In the genomic region with DNA sequence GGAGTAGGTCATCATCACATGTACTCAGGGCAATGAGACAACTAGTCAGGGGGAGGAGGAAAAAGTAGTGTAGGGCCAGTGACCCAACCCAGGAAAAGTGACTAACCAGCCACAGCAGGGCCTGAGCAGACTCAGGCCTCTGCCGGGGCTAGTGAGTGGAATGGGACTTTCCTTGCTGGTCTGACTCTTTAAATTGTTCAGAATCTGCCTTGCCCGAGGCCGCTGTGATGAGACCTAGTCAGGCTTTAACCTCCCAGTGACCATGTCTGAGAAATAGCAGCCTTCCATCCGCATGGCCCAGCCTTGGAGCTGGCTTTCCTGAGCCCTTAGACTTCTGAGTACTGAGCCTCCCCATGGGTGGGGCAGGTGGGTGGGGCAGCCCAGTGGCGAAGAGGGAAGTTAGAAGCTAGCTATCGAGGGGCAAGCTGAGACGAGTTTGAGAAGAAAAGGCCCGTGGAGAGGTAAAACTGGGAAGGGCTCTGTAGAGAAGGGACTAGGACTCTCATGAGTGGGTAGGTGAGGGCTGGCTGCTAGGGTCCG, we compare ENCODE assay signal across 8 mouse cellular contexts. TPM values are rescaled to one million over a fixed set of nuclear protein-coding genes. Genes with fewer than 3 reads are reported as not detected.
DNase-seq lines count a peak whose midpoint lies in the region; ATAC-seq and TF ChIP-seq lines count a peak whose summit lies in the region.

No protein-coding gene starts in this region.

- peak overlapping the region; percentile 62; the same call in 1 of the 2 replicates for H3K9ac ChIP-seq in ES-E14 (ENCODE audit: insufficient read depth, low read depth, low read length, poor library complexity, severe bottlenecking)
- H3K9ac ChIP-seq in midbrain, embryonic 11.5 days (ENCODE audit: low read length) = no peak overlapping the region
- H3K9ac ChIP-seq in hindbrain, postnatal 0 days (replicated peaks; ENCODE audit: low read length) = no peak overlapping the region

- H3K36me3 ChIP-seq in ES-E14 (ENCODE audit: control insufficient read depth, insufficient read depth, low read length, poor library complexity, severe bottlenecking) = no peaks in the 10 kb centered on the region
- H3K36me3 ChIP-seq in midbrain, embryonic 11.5 days (ENCODE audit: control insufficient read depth, insufficient read depth, low read length) = no peaks in the 10 kb centered on the region
- no peaks in the 10 kb centered on the region for H3K36me3 ChIP-seq in hindbrain, postnatal 0 days (ENCODE audit: insufficient read depth, low read length)

- no peak for DNase-seq in ES-E14 (ENCODE audit: low read depth, low spot score)
- peak; percentile 28 for DNase-seq in c-Kit-negative CD71-positive TER-119-positive erythroid progenitor cells, embryonic 14.5 days (ENCODE audit: low read depth, low spot score)
- DNase-seq in heart, postnatal 25 days (ENCODE audit: low spot score) = peak; percentile 46
- peak; percentile 56 to 65 for DNase-seq in lung, postnatal 4 days
- DNase-seq in midbrain, embryonic 11.5 days (ENCODE audit: low spot score, missing footprints) = no peak
- DNase-seq in cerebellum, postnatal 10 days = no peak
- DNase-seq in hindbrain, postnatal 0 days (ENCODE audit: low spot score) = no peak

- no peak overlapping the region for H3K4me3 ChIP-seq in ES-E14 (ENCODE audit: insufficient read depth in 1 of 2, low read depth in 1 of 2, low read length in 2 of 2, poor library complexity in 1 of 2, severe bottlenecking in 1 of 2)
- H3K4me3 ChIP-seq in midbrain, embryonic 11.5 days (ENCODE audit: low read depth, low read length) = no peak overlapping the region
- no peak overlapping the region for H3K4me3 ChIP-seq in hindbrain, postnatal 0 days (ENCODE audit: low read length)

- no peak for ATAC-seq in midbrain, embryonic 11.5 days (ENCODE audit: low FRiP score)
- no peak for ATAC-seq in hindbrain, postnatal 0 days
- no peak for ATAC-seq in cerebellum, adult (ENCODE audit: insufficient number of reproducible peaks, low FRiP score, low TSS enrichment)

- in situ Hi-C loops in ES-E14 (cut with MboI; ENCODE audit: low sequenced_read_pairs in 2 of 2, unreplicated experiment in 2 of 2) = loop anchor here in 1 of 2 experiments (10.0 kb wide), 1 partner anchor 286 kb away; no protein-coding TSS in a partner anchor

- WGBS in midbrain, embryonic 11.5 days = 69% methylated on average over 9 of the region's 9 CpGs
- WGBS in hindbrain, postnatal 0 days = 78% methylated on average over 9 of the region's 9 CpGs

- H3K9me3 ChIP-seq in ES-E14 (ENCODE audit: control insufficient read depth, insufficient read depth, low read depth, low read length) = no peaks in the 10 kb centered on the region
- H3K9me3 ChIP-seq in midbrain, embryonic 11.5 days (ENCODE audit: control insufficient read depth, low read length) = no peaks in the 10 kb centered on the region
- no peaks in the 10 kb centered on the region for H3K9me3 ChIP-seq in hindbrain, postnatal 0 days (ENCODE audit: low read length)

- H3K27ac ChIP-seq in ES-E14 (ENCODE audit: insufficient read depth, low read depth, low read length, poor library complexity, severe bottlenecking) = no peak overlapping the region; the same call in 1 of the 2 replicates
- H3K27ac ChIP-seq in midbrain, embryonic 11.5 days (ENCODE audit: low read depth, low read length) = no peak overlapping the region
- H3K27ac ChIP-seq in hindbrain, postnatal 0 days = no peak overlapping the region

- no peaks in the 10 kb centered on the region for H3K27me3 ChIP-seq in midbrain, embryonic 11.5 days (ENCODE audit: control insufficient read depth, insufficient read depth, low read length)
- no peaks in the 10 kb centered on the region for H3K27me3 ChIP-seq in hindbrain, postnatal 0 days (ENCODE audit: insufficient read depth, low read length)

- TF ChIP-seq CTCF in hindbrain, postnatal 0 days (IDR thresholded peaks at IDR 0.05; ENCODE audit: low read depth) = no peak

- peaks cover 2 to 8% of the 10 kb centered on the region in 2 experiments; a peak in 1 of 4 replicates for H3K4me1 ChIP-seq in ES-E14 (ENCODE audit: control insufficient read depth in 2 of 2, insufficient read depth in 2 of 2, low read length in 2 of 2, poor library complexity in 1 of 2)
- peaks cover 15% of the 10 kb centered on the region for H3K4me1 ChIP-seq in midbrain, embryonic 11.5 days (ENCODE audit: control insufficient read depth, insufficient read depth, low read length)
- H3K4me1 ChIP-seq in hindbrain, postnatal 0 days (ENCODE audit: insufficient read depth, low read length) = peaks cover 11% of the 10 kb centered on the region

- no peak overlapping the region for H3K4me2 ChIP-seq in midbrain, embryonic 11.5 days
- no peak overlapping the region for H3K4me2 ChIP-seq in hindbrain, postnatal 0 days (ENCODE audit: low read depth, low read length)

- intact Hi-C loops in heart, postnatal 25 days (cut with DNase I) = no loop called here

TF ChIP-seq in ES-E14, 5 proteins besides CTCF, POLR2A, EP300 and RAD21:
- TF ChIP-seq CHD2 (IDR thresholded peaks at IDR 0.05; ENCODE audit: low read depth, low read length) = no peak
- TF ChIP-seq ZNF384 (IDR thresholded peaks at IDR 0.05; ENCODE audit: low read depth, low read length) = no peak
- TF ChIP-seq HCFC1 (IDR thresholded peaks at IDR 0.05; ENCODE audit: borderline replicate concordance, insufficient read depth, low read length) = no peak
- no peak for TF ChIP-seq MAFK (IDR thresholded peaks at IDR 0.05; ENCODE audit: insufficient read depth, low read depth, low read length)
- TF ChIP-seq ZC3H11A (IDR thresholded peaks at IDR 0.05; ENCODE audit: borderline replicate concordance, low read depth, low read length) = no peak

RNA-seq across cellular contexts. Expression of gene Capg, which starts 4.9 kb away (rescaled TPM):
- total RNA-seq in ES-E14 (2012; rRNA removed) = 41.8 and 58.4 TPM in 2 replicates
- 1 to 10 TPM; 6.5 to 8.7 TPM for total RNA-seq in heart, postnatal 25 days (2021)
- polyA plus RNA-seq in midbrain, embryonic 11.5 days (2014; fragmentation: Nextera tagmentation; extraction: Ambion mirVana) = 6.6 and 8.0 TPM in 2 replicates
- 5.8 and 10.6 TPM in 2 replicates for total RNA-seq in hindbrain, postnatal 0 days (2014; rRNA removed)
- polyA plus RNA-seq in hindbrain, postnatal 0 days (2015; fragmentation: Nextera tagmentation; extraction: Ambion mirVana) = 10.0 and 11.2 TPM in 2 replicates

RNA-seq across cellular contexts. Expression of gene Sh2d6, which starts 27.6 kb away (rescaled TPM):
- total RNA-seq in ES-E14 (2012; rRNA removed) = not detected in 2 replicates
- total RNA-seq in heart, postnatal 25 days (2021) = not detected
- 0.41 TPM in 1 of 2 replicates, not detected in the other for polyA plus RNA-seq in midbrain, embryonic 11.5 days (2014; fragmentation: Nextera tagmentation; extraction: Ambion mirVana)
- not detected in 2 replicates for total RNA-seq in hindbrain, postnatal 0 days (2014; rRNA removed)
- 0.26 and 0.40 TPM in 2 replicates for polyA plus RNA-seq in hindbrain, postnatal 0 days (2015; fragmentation: Nextera tagmentation; extraction: Ambion mirVana)

RNA-seq across cellular contexts. Expression of gene Elmod3, which starts 49.1 kb away (rescaled TPM):
- total RNA-seq in ES-E14 (2012; rRNA removed) = 4.3 and 4.8 TPM in 2 replicates
- 10 to 100 TPM; 11.3 to 19.8 TPM for total RNA-seq in heart, postnatal 25 days (2021)
- polyA plus RNA-seq in midbrain, embryonic 11.5 days (2014; fragmentation: Nextera tagmentation; extraction: Ambion mirVana) = 15.4 and 17.4 TPM in 2 replicates
- 23.8 and 26.1 TPM in 2 replicates for total RNA-seq in hindbrain, postnatal 0 days (2014; rRNA removed)
- polyA plus RNA-seq in hindbrain, postnatal 0 days (2015; fragmentation: Nextera tagmentation; extraction: Ambion mirVana) = 16.2 and 18.4 TPM in 2 replicates

RNA-seq across cellular contexts. Expression of gene Retsat, which starts 49.2 kb away (rescaled TPM):
- 20.2 and 39.6 TPM in 2 replicates for total RNA-seq in ES-E14 (2012; rRNA removed)
- total RNA-seq in heart, postnatal 25 days (2021) = 100 to 1,000 TPM; 155 to 157 TPM
- polyA plus RNA-seq in midbrain, embryonic 11.5 days (2014; fragmentation: Nextera tagmentation; extraction: Ambion mirVana) = 5.0 and 6.8 TPM in 2 replicates
- total RNA-seq in hindbrain, postnatal 0 days (2014; rRNA removed) = 4.9 and 12.6 TPM in 2 replicates
- 10.0 and 11.6 TPM in 2 replicates for polyA plus RNA-seq in hindbrain, postnatal 0 days (2015; fragmentation: Nextera tagmentation; extraction: Ambion mirVana)

Comparison
In these comparisons a context has a peak if more than half of its experiments do, and no peak if none do; other contexts are left out.
1. DNase-seq: peak in c-Kit-negative CD71-positive TER-119-positive erythroid progenitor cells, embryonic 14.5 days (single experiment), heart, postnatal 25 days (single experiment) and lung, postnatal 4 days (2 of 2); none in ES-E14 (single experiment), midbrain, embryonic 11.5 days (single experiment), cerebellum, postnatal 10 days (0 of 2) and hindbrain, postnatal 0 days (single experiment).